Mouse (Mus musculus) bone marrow macrophage, adult 2 months (primary cell): ENCODE data around the gene Hps3. TPM values are rescaled to one million over a fixed set of nuclear protein-coding genes. Genes with fewer than 3 reads are reported as not detected.
"Not testable (repeated sequence)": the region's sequence is repeated elsewhere in the genome, so short reads cannot be mapped to it uniquely, and the experiment has no call there.

Experiments
- H3K27ac ChIP-seq: 2 replicates; pipeline ENCODE4 v1.5.1; 2012; ENCODE audit warnings: low read depth, low read length; ENCODE audit not compliant: insufficient read depth
- H3K4me1 ChIP-seq: 2 replicates; pipeline ENCODE4 v1.6.1; 2012; ENCODE audit warnings: low read length; ENCODE audit not compliant: control insufficient read depth, insufficient read depth
- H3K4me3 ChIP-seq: 2 replicates; pipeline ENCODE4 v1.5.1; 2012; ENCODE audit warnings: mild to moderate bottlenecking, low read length, moderate library complexity; ENCODE audit not compliant: insufficient read depth
- CTCF ChIP-seq: IDR thresholded peaks from 2 replicates; pipeline ENCODE4 v1.5.1; 2012; ENCODE audit warnings: low read depth, mild to moderate bottlenecking, low read length, moderate library complexity
- POLR2A ChIP-seq: IDR thresholded peaks from 2 replicates; pipeline ENCODE4 v1.6.1; 2012; ENCODE audit warnings: mild to moderate bottlenecking, low read depth, low read length, borderline replicate concordance
- polyA plus RNA-seq: library from polyadenylated mRNA; stranded (reverse); fragments of >200 nt; gene quantifications from 2 replicates; pipeline ENCODE4 v1.2.4, GENCODE M21; 2012; ENCODE audit not compliant: missing spikeins, insufficient read depth, insufficient read length

The Hps3 gene
- polyA plus RNA-seq = 57.8 and 69.4 TPM in 2 replicates

- Histone ChIP-seq H3K27ac (peak within 1 kb of the TSS; percentile 75), H3K4me1 (peaks cover 15% of the 10 kb centered on the region), H3K4me3 (peak within 1 kb of the TSS; percentile 94)
- TF ChIP-seq POLR2A (no peak), CTCF (no peak)
These were observed at the start of gene Hps3 for GRCm38 (mm10) chr3:20034719-20035404. Hps3 (minus strand) TSS chr3:20035315.

- Histone ChIP-seq H3K4me3 (no peak overlapping the region), H3K27ac (no peak overlapping the region), H3K4me1 (no peaks in the 10 kb centered on the region)
- TF ChIP-seq POLR2A (no peak), CTCF (no peak)
These were observed 47.0 kb upstream of the Hps3 start for GRCm38 (mm10) chr3:20082161-20082560.

- no peak overlapping the region for H3K4me3 ChIP-seq
- TF ChIP-seq POLR2A (no peak), CTCF (no peak)
- H3K27ac ChIP-seq = peak overlapping the region; percentile 31
- H3K4me1 ChIP-seq = no peaks in the 10 kb centered on the region
These were observed 41.3 kb upstream of the Hps3 start for GRCm38 (mm10) chr3:20076145-20077053.

GRCm38 (mm10) chr3:20058197-20058541, 23.1 kb upstream of the Hps3 start:
- no peak for TF ChIP-seq CTCF
- TF ChIP-seq POLR2A = no peak
- Histone ChIP-seq H3K4me3 (peak overlapping the region; percentile 100), H3K27ac (0 out of 2 replicates have a peak overlapping the region, but pooled peaks have one; percentile 30), H3K4me1 (peaks cover 4% of the 10 kb centered on the region; the same call in 1 of the 2 replicates)

- Histone ChIP-seq H3K27ac (peak within 1 kb of the TSS; percentile 30; the same call in 1 of the 2 replicates), H3K4me3 (peak within 1 kb of the TSS; percentile 100), H3K4me1 (peaks cover 10% of the 10 kb centered on the region)
- TF ChIP-seq POLR2A (no peak), CTCF (no peak)
These were observed 22.4 kb upstream of the Hps3 start, which contains the start of gene Hltf for GRCm38 (mm10) chr3:20057306-20058196. Hltf (plus strand) TSS chr3:20057811.

- H3K27ac ChIP-seq, H3K4me1 ChIP-seq, H3K4me3 ChIP-seq: not testable (repeated sequence)
These were observed 9.6 kb upstream of the Hps3 start for GRCm38 (mm10) chr3:20044736-20045135.

- not testable (repeated sequence) for H3K27ac ChIP-seq, H3K4me1 ChIP-seq, H3K4me3 ChIP-seq
These were observed 6.3 kb upstream of the Hps3 start for GRCm38 (mm10) chr3:20041461-20041860.

GRCm38 (mm10) chr3:20036069-20036468, 954 bp upstream of the Hps3 start:
- TF ChIP-seq POLR2A = no peak
- TF ChIP-seq CTCF = no peak
- peaks cover 9% of the 10 kb centered on the region for H3K4me1 ChIP-seq
- no peak overlapping the region for H3K4me3 ChIP-seq
- H3K27ac ChIP-seq = no peak overlapping the region

DNA sequence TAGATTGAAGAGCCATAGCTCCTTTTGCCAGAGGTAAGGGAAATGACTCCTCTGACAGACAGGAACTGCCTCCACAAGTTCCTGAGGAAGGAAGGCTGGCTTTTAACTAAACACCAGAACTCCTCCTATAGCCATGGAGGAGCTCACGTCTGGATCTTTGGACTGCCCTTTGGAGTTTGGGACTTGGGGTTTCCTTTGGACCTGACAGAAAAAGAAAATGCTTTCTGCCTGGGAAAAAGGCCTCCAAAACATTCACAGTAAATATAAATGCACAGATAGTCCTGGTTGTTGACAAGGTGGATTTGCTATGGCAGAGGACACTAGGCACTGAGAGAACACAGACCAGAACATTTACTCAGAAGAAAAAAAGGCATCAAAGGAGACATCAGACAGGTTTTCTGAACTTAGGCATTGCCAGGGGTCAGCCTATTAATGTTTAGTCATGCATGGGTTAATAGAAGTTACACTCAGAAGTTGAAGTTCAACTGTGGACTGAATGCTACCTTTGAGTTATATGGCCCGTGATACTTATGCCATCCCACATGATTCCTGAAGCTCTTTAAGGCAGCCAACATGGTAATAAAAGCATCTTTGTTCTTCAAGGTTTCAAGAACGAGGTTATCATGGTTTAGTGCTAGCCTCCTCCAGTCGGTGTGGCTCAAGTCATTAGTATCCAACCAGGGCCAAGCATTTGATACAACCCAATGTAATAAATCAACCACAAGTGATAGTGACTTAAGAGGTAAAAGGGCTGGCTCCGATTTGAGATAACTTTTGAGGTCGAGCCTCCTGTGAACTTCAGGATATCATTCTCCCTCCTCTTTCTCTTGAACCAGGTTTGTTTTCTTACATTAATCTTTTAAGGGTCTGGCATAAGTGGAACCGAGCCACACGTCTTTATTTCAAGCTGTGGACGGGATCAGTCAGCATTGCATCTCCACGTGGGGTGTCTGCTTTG, 1.1 kb downstream of the Hps3 start:
- TF ChIP-seq POLR2A (no peak), CTCF (no peak)
- H3K4me3 ChIP-seq = peak overlapping the region; percentile 94
- H3K4me1 ChIP-seq = peaks cover 20% of the 10 kb centered on the region
- H3K27ac ChIP-seq = peak overlapping the region; percentile 75
